Mouse (Mus musculus): ENCODE results near the gene Pif1. TPM values are rescaled to one million over a fixed set of nuclear protein-coding genes. Genes with fewer than 3 reads are reported as not detected.

Pif1 gene
- polyA plus RNA-seq, 1 experiment from 2014 or later = 3.6 TPM

DNA sequence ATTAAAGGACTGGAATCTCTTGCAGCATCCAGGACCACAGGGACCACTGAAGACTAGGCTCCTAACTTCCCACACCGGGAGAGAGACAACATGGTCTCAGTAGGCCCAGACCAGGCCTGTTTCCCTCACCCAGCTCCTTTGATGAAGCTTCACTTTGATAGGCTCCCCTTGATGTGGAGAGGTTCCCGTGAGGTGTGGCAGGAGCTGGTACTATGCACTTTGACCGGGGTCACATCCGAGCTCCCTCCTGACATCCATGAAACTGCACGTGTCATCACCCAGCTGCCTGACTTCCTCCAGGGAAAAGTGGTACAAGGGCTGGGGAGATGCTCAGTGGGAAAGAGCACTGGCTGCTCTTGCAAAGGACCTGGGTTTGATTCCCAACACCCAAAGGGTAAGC lies 23.9 kb upstream of the Pif1 start:
- H3K4me1 ChIP-seq (replicated peaks) = peaks cover 16% of the 10 kb centered on the region; the same call in 1 of the 2 replicates
- H3K4me2 ChIP-seq = no peak overlapping the region
- no peak overlapping the region for H3K9ac ChIP-seq
- H3K4me3 ChIP-seq = no peak overlapping the region
- H3K9me3 ChIP-seq = no peaks in the 10 kb centered on the region
- H3K27me3 ChIP-seq = no peaks in the 10 kb centered on the region
- H3K36me3 ChIP-seq = no peaks in the 10 kb centered on the region
- 95% methylated on average over 5 of the region's 5 CpGs for WGBS
- no peak for ATAC-seq (ENCODE audit: low FRiP score, low read depth)
- no peak overlapping the region for H3K27ac ChIP-seq (replicated peaks)

DNA sequence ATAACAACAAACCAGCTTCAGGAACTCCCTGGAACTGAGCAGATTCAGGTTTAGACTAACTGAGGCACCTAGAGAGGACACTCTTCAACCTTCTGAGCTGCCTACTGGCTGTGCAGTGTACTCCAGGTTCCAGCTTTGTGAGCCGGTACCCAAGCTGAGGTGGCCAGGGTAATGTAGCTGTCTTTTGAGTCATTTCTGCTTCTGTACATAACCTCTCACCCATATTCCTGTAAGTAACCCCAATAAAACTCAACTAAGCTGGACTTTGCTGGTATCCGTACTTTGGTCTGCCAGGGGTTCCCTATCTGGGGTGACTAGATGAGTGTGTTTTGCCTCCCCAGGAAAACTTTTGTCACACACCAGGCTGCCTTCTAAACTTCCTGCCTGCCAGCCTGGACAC lies 22.3 kb upstream of the Pif1 start:
- peaks cover 16% of the 10 kb centered on the region; the same call in 1 of the 2 replicates for H3K4me1 ChIP-seq (replicated peaks)
- ATAC-seq (ENCODE audit: low FRiP score, low read depth) = no peak
- H3K36me3 ChIP-seq = no peaks in the 10 kb centered on the region
- H3K4me2 ChIP-seq = no peak overlapping the region
- no peak overlapping the region for H3K9ac ChIP-seq
- H3K27me3 ChIP-seq = no peaks in the 10 kb centered on the region
- H3K9me3 ChIP-seq = no peaks in the 10 kb centered on the region
- H3K27ac ChIP-seq (replicated peaks) = no peak overlapping the region
- 91% methylated on average over 2 of the region's 2 CpGs for WGBS
- H3K4me3 ChIP-seq = no peak overlapping the region

DNA sequence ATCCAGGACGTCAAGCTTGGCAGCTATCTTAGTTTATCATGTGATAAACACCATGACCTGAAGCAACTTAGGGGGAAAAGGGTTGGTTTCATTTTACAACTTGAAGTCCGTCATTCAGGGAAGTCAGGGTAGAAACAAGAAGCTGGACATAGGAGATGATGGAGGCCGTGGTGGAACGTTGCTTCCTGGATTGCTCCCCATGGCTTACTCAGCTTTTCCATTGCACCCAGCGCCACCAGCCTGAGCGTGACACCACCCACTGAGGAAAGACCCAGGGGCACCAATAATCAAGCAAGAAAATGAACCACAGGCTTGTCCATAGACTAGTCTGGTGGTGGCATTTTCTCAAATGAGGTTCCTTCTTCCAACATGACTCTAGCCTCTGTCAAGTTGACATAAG lies 18.2 kb upstream of the Pif1 start:
- Histone ChIP-seq H3K9ac (no peak overlapping the region), H3K36me3 (0 out of 2 replicates have a peak, but pooled peaks cover 4% of the 10 kb centered on the region), H3K4me2 (no peak overlapping the region), H3K27me3 (no peaks in the 10 kb centered on the region), H3K4me3 (no peak overlapping the region), H3K27ac (replicated peaks) (no peak overlapping the region), H3K9me3 (no peaks in the 10 kb centered on the region), H3K4me1 (replicated peaks) (no peaks in the 10 kb centered on the region)
- no peak for ATAC-seq (ENCODE audit: low FRiP score, low read depth)
- WGBS = 96% methylated on average over 6 of the region's 6 CpGs

DNA sequence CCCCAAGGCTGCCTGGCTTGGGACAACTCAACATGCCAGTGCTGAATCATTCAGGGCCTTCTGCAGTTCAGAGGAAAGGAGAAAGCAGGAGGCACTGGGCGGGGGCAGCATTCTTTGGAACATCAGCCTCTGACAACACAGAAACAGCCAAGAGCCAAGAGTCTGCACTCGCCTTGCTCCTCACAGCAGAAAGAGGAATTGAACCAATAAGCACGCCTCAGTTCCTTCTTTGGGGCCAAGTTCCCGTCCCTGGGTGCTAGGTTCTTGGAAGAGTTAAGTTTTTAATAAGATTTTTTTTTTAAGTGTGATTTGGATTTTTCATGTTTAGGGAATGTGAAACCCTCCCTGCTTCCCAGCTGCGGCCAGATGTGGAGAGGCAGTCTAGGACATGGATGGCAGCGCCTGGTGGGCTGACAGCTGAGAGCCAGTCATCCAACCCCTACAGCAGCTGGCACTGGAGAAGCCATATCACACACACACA lies 17.4 kb upstream of the Pif1 start:
- Histone ChIP-seq H3K27ac (replicated peaks) (no peak overlapping the region), H3K9me3 (no peaks in the 10 kb centered on the region), H3K9ac (no peak overlapping the region), H3K4me2 (no peak overlapping the region), H3K36me3 (0 out of 2 replicates have a peak, but pooled peaks cover 4% of the 10 kb centered on the region), H3K4me1 (replicated peaks) (no peaks in the 10 kb centered on the region), H3K4me3 (no peak overlapping the region), H3K27me3 (no peaks in the 10 kb centered on the region)
- WGBS = 86% methylated on average over 6 of the region's 6 CpGs
- no peak for ATAC-seq (ENCODE audit: low FRiP score, low read depth)

DNA sequence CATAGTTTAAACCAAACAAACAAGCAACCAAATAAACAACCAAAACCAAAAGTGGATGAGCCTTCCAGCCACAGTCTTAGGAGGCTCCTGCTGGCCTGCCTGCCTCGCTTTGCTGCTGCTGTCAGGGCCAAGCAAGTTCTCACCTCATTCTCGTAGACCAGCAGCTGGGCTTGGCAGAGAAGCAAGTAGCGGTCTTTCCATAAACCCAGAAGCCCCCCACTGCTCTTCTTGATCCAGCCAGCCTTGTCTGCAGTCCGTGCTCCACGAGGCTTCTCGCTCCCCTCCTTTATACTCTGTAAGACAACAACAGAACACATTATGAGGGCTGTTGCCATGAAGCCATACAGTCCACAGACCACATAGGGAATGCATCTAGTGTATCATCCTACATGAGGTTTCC lies 14.1 kb upstream of the Pif1 start:
- H3K27me3 ChIP-seq = no peaks in the 10 kb centered on the region
- no peak overlapping the region for H3K4me2 ChIP-seq
- no peak for ATAC-seq (ENCODE audit: low FRiP score, low read depth)
- no peaks in the 10 kb centered on the region for H3K9me3 ChIP-seq
- peaks cover 17% of the 10 kb centered on the region for H3K4me1 ChIP-seq (replicated peaks)
- H3K36me3 ChIP-seq = 0 out of 2 replicates have a peak, but pooled peaks cover 4% of the 10 kb centered on the region
- H3K4me3 ChIP-seq = no peak overlapping the region
- H3K27ac ChIP-seq (replicated peaks) = no peak overlapping the region
- H3K9ac ChIP-seq = no peak overlapping the region
- 46% methylated on average over 6 of the region's 6 CpGs for WGBS

- 87% methylated on average over 11 of the region's 11 CpGs for WGBS
- H3K27ac ChIP-seq (replicated peaks) = no peak overlapping the region
- no peaks in the 10 kb centered on the region for H3K27me3 ChIP-seq
- no peak overlapping the region for H3K9ac ChIP-seq
- peaks cover 26% of the 10 kb centered on the region for H3K4me1 ChIP-seq (replicated peaks)
- no peak overlapping the region for H3K4me3 ChIP-seq
- 0 out of 2 replicates have a peak, but pooled peaks cover 4% of the 10 kb centered on the region for H3K36me3 ChIP-seq
- no peak for ATAC-seq (ENCODE audit: low FRiP score, low read depth)
- no peaks in the 10 kb centered on the region for H3K9me3 ChIP-seq
- H3K4me2 ChIP-seq = no peak overlapping the region
These were observed 12.2 kb upstream of the Pif1 start for GRCm38 (mm10) chr9:65574513-65575392.

DNA sequence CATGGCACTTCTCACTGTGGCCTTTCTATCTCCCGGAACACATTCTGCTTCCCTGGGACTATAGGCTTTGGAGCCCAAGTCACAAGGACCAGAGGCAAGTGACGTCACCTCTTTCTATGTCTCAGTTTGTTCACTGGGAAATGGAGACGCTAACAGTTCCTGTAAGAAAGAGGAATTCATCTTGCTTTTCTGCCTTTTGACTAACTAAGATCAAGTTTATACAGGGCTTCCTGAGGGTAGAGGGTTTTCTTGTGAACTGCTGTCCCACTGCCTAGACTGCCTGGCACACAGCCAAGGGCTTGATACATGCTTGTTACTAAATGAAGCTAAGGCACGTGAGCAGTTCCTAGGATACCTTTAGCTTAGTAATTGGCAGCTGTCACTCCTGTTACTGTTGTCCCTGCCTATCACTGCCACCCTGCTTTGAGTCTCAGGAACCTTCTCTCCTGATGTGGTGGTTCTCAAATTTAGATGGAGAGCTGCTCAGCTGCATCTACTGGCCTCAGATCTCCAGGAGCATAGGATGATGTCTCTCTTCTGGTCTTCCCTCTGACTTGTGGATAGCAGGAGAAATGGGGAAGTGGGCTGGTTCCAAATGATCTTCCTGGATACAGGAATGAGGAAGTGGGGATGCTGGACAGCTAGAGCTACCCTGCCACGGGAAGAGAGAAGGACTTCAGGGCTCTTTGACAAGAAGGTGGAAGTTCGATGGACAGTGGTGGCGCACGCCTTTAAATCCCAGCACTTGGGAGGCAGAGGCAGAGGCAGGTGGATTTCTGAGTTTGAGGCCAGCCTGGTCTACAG lies 11.4 kb upstream of the Pif1 start:
- peaks cover 28% of the 10 kb centered on the region for H3K4me1 ChIP-seq (replicated peaks)
- no peaks in the 10 kb centered on the region for H3K27me3 ChIP-seq
- no peak for ATAC-seq (ENCODE audit: low FRiP score, low read depth)
- WGBS = 71% methylated on average over 8 of the region's 8 CpGs
- no peak overlapping the region for H3K4me3 ChIP-seq
- H3K9me3 ChIP-seq = no peaks in the 10 kb centered on the region
- H3K9ac ChIP-seq = no peak overlapping the region
- H3K36me3 ChIP-seq = 0 out of 2 replicates have a peak, but pooled peaks cover 4% of the 10 kb centered on the region
- no peak overlapping the region for H3K4me2 ChIP-seq
- H3K27ac ChIP-seq (replicated peaks) = no peak overlapping the region

DNA sequence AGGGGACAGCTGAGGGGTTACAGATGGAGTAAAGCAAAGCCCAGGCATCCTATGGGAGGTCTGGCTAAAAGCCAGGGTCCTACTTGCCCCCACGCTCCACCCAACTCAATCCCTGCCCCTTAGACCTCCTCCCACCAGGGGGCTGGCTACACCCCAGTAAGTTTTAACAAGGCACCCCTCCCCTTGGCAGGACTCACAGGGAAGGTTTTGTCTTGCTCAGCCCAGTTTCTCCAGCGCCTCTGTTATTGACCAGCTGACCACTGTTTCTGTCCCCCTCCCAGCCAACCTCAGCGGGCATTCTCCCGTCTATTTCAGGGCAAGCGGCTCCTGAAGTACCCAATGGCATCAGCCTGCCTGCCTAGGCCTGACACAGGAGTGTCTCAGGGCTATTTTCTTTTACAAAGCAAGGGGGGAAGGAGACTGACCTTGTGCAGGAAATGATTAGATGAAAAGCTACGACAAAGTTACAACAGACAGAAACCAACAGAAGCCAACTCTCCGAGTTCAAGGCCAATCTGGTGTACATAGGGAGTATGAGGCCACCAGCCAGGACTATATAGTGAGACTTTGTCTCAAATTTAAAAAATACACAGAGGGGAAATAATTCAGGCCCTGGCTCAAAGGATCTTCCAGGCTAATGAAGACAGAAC lies 10.0 kb upstream of the Pif1 start:
- H3K4me2 ChIP-seq = no peak overlapping the region
- ATAC-seq (ENCODE audit: low FRiP score, low read depth) = no peak
- H3K4me1 ChIP-seq (replicated peaks) = peaks cover 34% of the 10 kb centered on the region
- H3K27ac ChIP-seq (replicated peaks) = no peak overlapping the region
- 0 out of 2 replicates have a peak, but pooled peaks cover 4% of the 10 kb centered on the region for H3K36me3 ChIP-seq
- H3K4me3 ChIP-seq = no peak overlapping the region
- H3K9ac ChIP-seq = no peak overlapping the region
- no peaks in the 10 kb centered on the region for H3K27me3 ChIP-seq
- no peaks in the 10 kb centered on the region for H3K9me3 ChIP-seq
- 46% methylated on average over 7 of the region's 7 CpGs for WGBS

DNA sequence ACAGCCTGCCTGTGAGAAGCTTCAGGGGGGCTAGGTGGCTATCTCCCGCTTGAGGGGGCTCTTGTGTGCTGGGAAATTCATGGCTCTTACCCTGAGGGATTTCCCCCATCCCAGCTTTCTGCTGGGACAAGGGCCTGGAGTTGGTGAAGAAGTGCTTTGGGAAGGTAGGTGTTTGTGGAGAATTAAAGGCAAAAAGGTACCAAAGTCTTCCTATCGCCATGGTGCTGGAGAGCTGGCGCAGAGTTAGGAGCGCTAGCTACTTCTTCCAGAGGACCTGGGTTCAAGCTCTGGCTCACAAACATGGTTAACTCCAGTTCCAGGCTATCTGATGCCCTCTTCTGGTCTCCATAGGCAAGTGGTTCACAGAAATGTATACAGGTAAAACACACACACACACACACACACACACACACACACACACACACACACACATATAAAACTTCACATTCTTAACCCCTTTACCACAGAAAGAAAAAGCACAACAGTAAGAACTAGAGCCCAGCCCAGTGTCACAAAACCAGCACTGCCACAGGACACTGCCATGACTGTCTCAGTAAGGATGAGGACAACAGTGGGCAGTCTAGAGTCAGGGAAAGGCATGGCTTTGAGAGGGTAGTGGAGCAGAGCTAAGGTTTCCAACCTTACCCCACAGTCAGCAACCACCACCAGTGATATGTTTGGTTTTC lies 9.3 kb upstream of the Pif1 start:
- peaks cover 34% of the 10 kb centered on the region for H3K4me1 ChIP-seq (replicated peaks)
- H3K9ac ChIP-seq = no peak overlapping the region
- 0 out of 2 replicates have a peak, but pooled peaks cover 2% of the 10 kb centered on the region for H3K36me3 ChIP-seq
- H3K27ac ChIP-seq (replicated peaks) = no peak overlapping the region
- H3K4me3 ChIP-seq = no peak overlapping the region
- 89% methylated on average over 4 of the region's 4 CpGs for WGBS
- H3K9me3 ChIP-seq = no peaks in the 10 kb centered on the region
- ATAC-seq (ENCODE audit: low FRiP score, low read depth) = no peak
- no peaks in the 10 kb centered on the region for H3K27me3 ChIP-seq
- no peak overlapping the region for H3K4me2 ChIP-seq

DNA sequence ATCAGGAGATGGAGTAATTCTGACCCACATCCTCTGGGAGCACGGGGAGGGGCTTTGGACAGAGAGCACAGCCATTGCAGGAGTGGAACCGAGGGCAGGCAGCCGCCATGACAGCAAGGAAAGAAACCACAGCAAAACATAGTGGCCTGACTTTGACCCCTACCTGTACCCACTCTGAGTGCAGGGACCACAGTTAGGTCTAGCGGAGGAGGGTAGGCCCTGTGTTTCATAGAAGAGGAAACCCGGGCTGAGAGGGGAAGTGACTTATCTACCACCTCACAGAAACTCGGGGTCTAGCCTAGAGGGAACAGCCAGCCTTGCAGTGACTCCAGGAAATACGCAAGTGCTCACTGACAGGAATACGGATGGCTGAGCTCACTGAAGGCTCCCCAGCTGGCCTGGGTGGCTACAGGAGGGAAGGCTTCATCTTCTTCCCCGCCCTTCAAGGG lies 8.1 kb upstream of the Pif1 start:
- Histone ChIP-seq H3K36me3 (no peaks in the 10 kb centered on the region), H3K4me3 (peak overlapping the region; percentile 53; the same call in 1 of the 2 replicates), H3K9me3 (no peaks in the 10 kb centered on the region), H3K4me2 (peak overlapping the region; percentile 77), H3K4me1 (replicated peaks) (peaks cover 34% of the 10 kb centered on the region), H3K27me3 (no peaks in the 10 kb centered on the region), H3K9ac (no peak overlapping the region), H3K27ac (replicated peaks) (no peak overlapping the region)
- WGBS = 56% methylated on average over 9 of the region's 9 CpGs
- ATAC-seq (ENCODE audit: low FRiP score, low read depth) = no peak

- Histone ChIP-seq H3K27ac (replicated peaks) (peak within 1 kb of the TSS; percentile 68), H3K9me3 (no peaks in the 10 kb centered on the region), H3K36me3 (no peaks in the 10 kb centered on the region), H3K4me2 (peak within 1 kb of the TSS; percentile 77), H3K4me3 (peak within 1 kb of the TSS; percentile 53), H3K9ac (peak within 1 kb of the TSS; percentile 56), H3K4me1 (replicated peaks) (peaks cover 34% of the 10 kb centered on the region), H3K27me3 (no peaks in the 10 kb centered on the region)
- peak; percentile 94 for ATAC-seq (ENCODE audit: low FRiP score, low read depth)
- under 1% methylated on average over 32 of the region's 45 CpGs for WGBS
These were observed 7.1 kb upstream of the Pif1 start, which contains the start of gene Plekho2 for GRCm38 (mm10) chr9:65579781-65580371. Gene Plekho2 (minus strand): TSS chr9:65580040.

All from hindbrain, embryonic 15.5 days (tissue).